Mouse (Mus musculus) embryonic facial prominence, embryonic 10.5 days (tissue): Measurements from ENCODE around the gene Tmem19. TPM values are rescaled to one million over a fixed set of nuclear protein-coding genes. Genes with fewer than 3 reads are reported as not detected.

ENCODE experiments used
- DNase-seq: peaks from one replicate; pipeline ENCODE4 v3.0.0-alpha.2; 2017; ENCODE audit warnings: low spot score
- H3K27ac ChIP-seq: fragments of 300-500 bp; sonication (generic); replicated peaks from 2 replicates; pipeline ENCODE4 v1.5.1; 2016; ENCODE audit warnings: mild to moderate bottlenecking
- H3K27me3 ChIP-seq: fragments of 300-500 bp; sonication (generic); replicated peaks from 2 replicates; pipeline ENCODE4 v1.6.1; 2016; ENCODE audit warnings: low read depth, mild to moderate bottlenecking; ENCODE audit not compliant: poor library complexity, severe bottlenecking
- H3K36me3 ChIP-seq: fragments of 300-500 bp; sonication (generic); replicated peaks from 2 replicates; pipeline ENCODE4 v1.6.1; 2016; ENCODE audit warnings: mild to moderate bottlenecking, moderate library complexity
- H3K4me1 ChIP-seq: fragments of 300-500 bp; sonication (generic); 2 replicates; pipeline ENCODE4 v1.6.1; 2016
- H3K4me3 ChIP-seq: fragments of 300-500 bp; sonication (generic); 2 replicates; pipeline ENCODE4 v1.5.1; 2016; ENCODE audit warnings: mild to moderate bottlenecking, moderate library complexity
- H3K9me3 ChIP-seq: fragments of 300-500 bp; sonication (generic); 2 replicates; pipeline ENCODE4 v1.6.1; 2016; ENCODE audit warnings: mild to moderate bottlenecking
- WGBS: fragments of 180-500 bp; shearing (Covaris S2); methylation state at CpG from one replicate; pipeline ENCODE4 v1.1.7; 2016; 5-methylcytosine and 5-hydroxymethylcytosine counted together
- polyA plus RNA-seq: library from polyadenylated mRNA; unstranded; fragments of >200 nt; fragmentation: Nextera tagmentation; extraction: Ambion mirVana; gene quantifications from 2 replicates; pipeline ENCODE4 v1.2.1, GENCODE M21; 2016

Tmem19 gene
- polyA plus RNA-seq, 1 experiment from 2014 or later, result 26.1 TPM

DNA sequence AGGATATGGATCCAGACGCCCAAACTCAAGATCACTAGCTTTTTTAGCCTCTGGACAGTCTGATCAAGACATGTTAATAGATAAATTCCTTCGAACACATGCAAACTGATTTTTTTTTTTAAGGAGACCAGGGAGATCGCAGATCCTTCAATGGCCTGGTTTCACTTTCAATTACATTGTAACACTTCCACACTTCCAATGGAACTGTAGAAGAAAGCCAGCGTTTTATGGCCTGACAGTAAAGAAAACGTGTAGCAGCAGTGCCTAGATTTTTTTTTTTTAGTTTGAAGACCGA, 48.1 kb downstream of the Tmem19 start:
- 45% methylated on average over 6 of the region's 6 CpGs for WGBS
- Histone ChIP-seq H3K4me3 (peak overlapping the region; percentile 92), H3K9me3 (no peaks in the 10 kb centered on the region), H3K27ac (no peak overlapping the region), H3K4me1 (peaks cover 33% of the 10 kb centered on the region), H3K36me3 (no peaks in the 10 kb centered on the region), H3K27me3 (no peaks in the 10 kb centered on the region)
- DNase-seq, result no peak

DNA sequence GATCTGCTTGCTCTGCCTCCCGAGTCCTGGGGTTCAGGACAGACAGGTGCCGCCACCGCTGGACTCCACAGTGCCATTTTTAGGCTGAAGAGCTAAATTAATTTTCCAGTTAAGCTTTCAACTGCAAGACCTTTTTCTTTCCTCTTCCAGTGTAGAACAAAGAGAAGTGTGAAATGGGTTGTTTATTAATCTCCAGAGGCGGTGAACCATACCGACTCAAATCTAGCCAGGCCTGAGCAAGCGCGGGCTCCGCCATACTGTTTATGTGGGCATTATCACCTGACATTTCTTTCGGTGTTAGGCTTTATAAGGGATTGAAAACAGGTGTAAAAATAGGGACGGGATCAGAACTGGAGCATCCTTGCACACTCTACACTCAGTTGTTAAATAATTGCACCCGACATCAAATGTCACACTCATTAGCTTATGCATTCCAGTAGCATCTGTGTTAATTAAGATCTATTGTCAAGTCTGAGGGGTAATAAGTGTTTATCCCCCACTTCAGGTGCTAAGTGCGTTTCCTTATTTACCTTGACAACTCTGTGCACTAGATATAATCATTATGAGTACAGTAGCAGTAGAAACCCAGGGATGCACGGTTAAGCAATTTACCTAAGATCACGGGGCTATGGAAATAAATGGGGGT, 48.5 kb downstream of the Tmem19 start:
- WGBS, result 84% methylated on average over 14 of the region's 14 CpGs
- H3K27ac ChIP-seq, result no peak overlapping the region
- H3K36me3 ChIP-seq, result no peaks in the 10 kb centered on the region
- H3K4me3 ChIP-seq, result peak overlapping the region; percentile 92
- H3K27me3 ChIP-seq, result no peaks in the 10 kb centered on the region
- H3K4me1 ChIP-seq, result peaks cover 33% of the 10 kb centered on the region
- H3K9me3 ChIP-seq, result no peaks in the 10 kb centered on the region
- DNase-seq, result no peak

DNA sequence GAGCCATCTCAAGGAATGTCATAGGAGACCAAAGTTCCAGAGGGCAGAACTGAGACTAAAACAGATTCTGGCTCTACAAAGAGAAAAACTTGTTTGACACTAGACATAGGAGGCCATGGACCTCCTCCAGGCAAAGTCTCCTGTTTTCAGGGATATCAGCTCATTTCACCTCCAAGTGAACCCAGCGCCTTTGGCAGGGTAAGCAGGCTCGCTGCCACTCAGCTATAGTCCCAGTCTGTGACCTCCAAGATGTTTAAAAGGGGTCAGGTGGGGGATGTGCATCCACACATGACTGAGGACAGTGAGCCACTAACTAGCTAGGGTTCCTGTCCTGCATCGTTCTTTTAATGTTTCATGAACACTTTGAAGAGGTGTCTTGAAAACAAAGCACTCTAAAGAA, 49.6 kb downstream of the Tmem19 start:
- Histone ChIP-seq H3K36me3 (no peaks in the 10 kb centered on the region), H3K27ac (no peak overlapping the region), H3K4me3 (no peak overlapping the region), H3K9me3 (no peaks in the 10 kb centered on the region), H3K4me1 (peaks cover 33% of the 10 kb centered on the region), H3K27me3 (no peaks in the 10 kb centered on the region)
- 53% methylated on average over 3 of the region's 3 CpGs for WGBS
- DNase-seq, result peak; percentile 21

DNA sequence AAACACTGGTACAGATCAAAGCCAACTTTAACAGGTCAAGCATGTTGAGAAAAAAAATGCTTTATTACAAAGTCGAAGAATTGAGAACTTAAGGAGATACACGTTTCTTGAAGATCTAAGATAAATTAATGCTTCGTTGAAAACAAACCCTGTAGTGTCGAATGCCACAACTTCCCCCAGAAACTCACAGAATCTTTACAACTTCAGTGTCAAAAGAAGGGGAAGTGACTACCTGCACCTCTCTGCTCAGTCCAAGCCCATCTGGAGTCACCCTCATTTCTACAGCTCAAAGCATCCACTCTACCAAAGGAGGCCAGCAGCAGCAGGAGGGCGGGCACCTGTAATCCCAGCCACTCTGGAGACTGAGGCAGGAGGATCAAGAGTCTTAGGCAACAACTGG, 50.1 kb downstream of the Tmem19 start:
- H3K4me3 ChIP-seq, result no peak overlapping the region
- H3K36me3 ChIP-seq, result no peaks in the 10 kb centered on the region
- H3K27me3 ChIP-seq, result no peaks in the 10 kb centered on the region
- no peak for DNase-seq
- peaks cover 33% of the 10 kb centered on the region for H3K4me1 ChIP-seq
- H3K9me3 ChIP-seq, result no peaks in the 10 kb centered on the region
- 86% methylated on average over 5 of the region's 5 CpGs for WGBS
- H3K27ac ChIP-seq, result no peak overlapping the region

GRCm38 (mm10) chr10:115311263-115311965, 50.9 kb downstream of the Tmem19 start:
- Histone ChIP-seq H3K4me3 (no peak overlapping the region), H3K27me3 (no peaks in the 10 kb centered on the region), H3K36me3 (no peaks in the 10 kb centered on the region), H3K27ac (no peak overlapping the region), H3K4me1 (peaks cover 31% of the 10 kb centered on the region), H3K9me3 (no peaks in the 10 kb centered on the region)
- no peak for DNase-seq
- WGBS, result 92% methylated on average over 14 of the region's 14 CpGs

DNA sequence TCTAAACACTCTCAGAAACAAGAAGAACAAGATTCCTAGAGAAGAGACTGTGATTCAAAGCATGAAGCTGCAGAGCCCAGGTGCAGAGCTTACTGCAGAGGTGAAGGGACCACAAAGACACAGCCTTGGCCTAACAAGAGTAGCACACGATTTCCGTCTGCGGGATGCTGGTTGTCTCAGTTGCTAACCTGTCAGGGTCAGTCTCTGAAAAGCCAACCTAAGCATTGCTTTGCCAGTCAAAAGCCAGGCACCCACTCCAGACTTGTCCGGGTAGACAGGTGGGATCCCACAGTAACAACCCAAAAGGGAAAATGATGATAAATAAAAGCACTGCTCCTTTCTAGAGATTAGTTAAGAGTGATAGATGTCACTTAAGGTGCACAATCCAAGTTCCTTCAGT, 53.1 kb downstream of the Tmem19 start:
- no peak overlapping the region for H3K27ac ChIP-seq
- no peaks in the 10 kb centered on the region for H3K9me3 ChIP-seq
- no peak overlapping the region for H3K4me3 ChIP-seq
- H3K4me1 ChIP-seq, result peaks cover 23% of the 10 kb centered on the region
- DNase-seq, result no peak
- H3K27me3 ChIP-seq, result no peaks in the 10 kb centered on the region
- WGBS, result 91% methylated on average over 4 of the region's 4 CpGs
- H3K36me3 ChIP-seq, result peaks cover 12% of the 10 kb centered on the region

- 93% methylated on average over 7 of the region's 7 CpGs for WGBS
- Histone ChIP-seq H3K27ac (no peak overlapping the region), H3K27me3 (no peaks in the 10 kb centered on the region), H3K36me3 (peaks cover 23% of the 10 kb centered on the region), H3K4me3 (no peak overlapping the region), H3K9me3 (no peaks in the 10 kb centered on the region), H3K4me1 (peaks cover 5% of the 10 kb centered on the region)
- no peak for DNase-seq
Observed at GRCm38 (mm10) chr10:115307331-115307875, 54.9 kb downstream of the Tmem19 start.

DNA sequence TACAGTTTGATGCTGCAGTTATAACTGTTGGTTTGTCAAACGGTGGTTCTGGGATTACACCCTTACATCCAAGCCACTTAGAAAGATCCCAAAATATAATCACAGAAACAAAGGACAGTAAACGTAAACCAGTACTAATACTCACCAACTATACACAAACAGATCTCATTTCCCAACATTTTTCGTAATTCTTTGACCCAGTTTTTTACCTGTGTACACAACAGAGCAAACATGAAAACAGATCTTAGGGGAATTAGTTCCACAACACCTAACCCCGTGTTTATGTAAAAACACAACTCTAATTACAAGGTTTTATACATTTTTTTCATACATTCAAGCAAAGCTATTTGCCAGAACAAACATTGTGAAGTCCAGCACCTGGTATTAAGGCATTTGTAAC, 63.6 kb downstream of the Tmem19 start:
- Histone ChIP-seq H3K4me1 (no peaks in the 10 kb centered on the region), H3K4me3 (no peak overlapping the region), H3K27ac (no peak overlapping the region), H3K27me3 (no peaks in the 10 kb centered on the region), H3K36me3 (peaks cover 72% of the 10 kb centered on the region), H3K9me3 (no peaks in the 10 kb centered on the region)
- no peak for DNase-seq
- 91% methylated on average over 4 of the region's 4 CpGs for WGBS

- H3K27ac ChIP-seq, result no peak overlapping the region
- H3K4me1 ChIP-seq, result no peaks in the 10 kb centered on the region
- H3K9me3 ChIP-seq, result no peaks in the 10 kb centered on the region
- H3K27me3 ChIP-seq, result no peaks in the 10 kb centered on the region
- DNase-seq, result no peak
- WGBS, result 93% methylated on average over 5 of the region's 5 CpGs
- H3K36me3 ChIP-seq, result peaks cover 76% of the 10 kb centered on the region
- H3K4me3 ChIP-seq, result no peak overlapping the region
Observed at GRCm38 (mm10) chr10:115297582-115297981, 64.7 kb downstream of the Tmem19 start.

DNA sequence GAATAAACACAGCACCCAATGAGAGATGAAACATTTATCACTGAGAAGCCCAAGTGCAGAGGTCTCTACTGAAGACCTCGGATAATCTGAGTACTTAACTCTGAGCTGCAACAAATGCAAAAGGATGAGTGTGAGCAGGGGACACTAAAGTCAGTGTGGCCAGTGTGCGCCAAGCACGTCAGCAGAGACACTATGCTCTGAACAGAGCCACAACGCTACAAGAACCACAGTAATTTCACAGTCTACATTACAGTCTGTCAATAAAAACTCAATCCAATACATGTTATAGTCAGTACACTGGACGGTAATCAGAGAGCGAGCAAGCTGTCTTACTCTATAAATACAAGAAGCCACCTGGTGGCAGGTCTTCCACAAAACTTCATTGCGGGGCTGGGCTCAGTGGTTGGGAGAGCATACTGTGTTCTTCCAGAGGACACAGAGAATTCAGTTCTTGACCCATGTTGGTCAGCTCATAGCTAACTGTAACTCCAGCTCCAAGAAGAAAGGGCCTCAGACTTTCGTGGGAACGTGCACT, 65.8 kb downstream of the Tmem19 start:
- no peak overlapping the region for H3K27ac ChIP-seq
- H3K4me3 ChIP-seq, result no peak overlapping the region
- WGBS, result 85% methylated on average over 9 of the region's 9 CpGs
- H3K36me3 ChIP-seq, result peaks cover 82% of the 10 kb centered on the region
- H3K9me3 ChIP-seq, result no peaks in the 10 kb centered on the region
- H3K27me3 ChIP-seq, result no peaks in the 10 kb centered on the region
- DNase-seq, result no peak
- H3K4me1 ChIP-seq, result no peaks in the 10 kb centered on the region

- DNase-seq, result no peak
- 94% methylated on average over 3 of the region's 3 CpGs for WGBS
Observed at GRCm38 (mm10) chr10:115295162-115295561, 67.1 kb downstream of the Tmem19 start.

GRCm38 (mm10) chr10:115294715-115295114, 67.6 kb downstream of the Tmem19 start:
- Histone ChIP-seq H3K27ac (no peak overlapping the region), H3K4me1 (no peaks in the 10 kb centered on the region), H3K9me3 (no peaks in the 10 kb centered on the region), H3K36me3 (peaks cover 78% of the 10 kb centered on the region), H3K4me3 (no peak overlapping the region), H3K27me3 (no peaks in the 10 kb centered on the region)
- DNase-seq, result no peak
- WGBS, result 95% methylated on average over 7 of the region's 7 CpGs

More at GRCm38 (mm10) chr10:115295162-115295561, 67.1 kb downstream of the Tmem19 start:
- peaks cover 78% of the 10 kb centered on the region for H3K36me3 ChIP-seq
- H3K4me3 ChIP-seq, result no peak overlapping the region
- no peaks in the 10 kb centered on the region for H3K27me3 ChIP-seq
- no peak overlapping the region for H3K27ac ChIP-seq
- no peaks in the 10 kb centered on the region for H3K9me3 ChIP-seq
- no peaks in the 10 kb centered on the region for H3K4me1 ChIP-seq

DNA sequence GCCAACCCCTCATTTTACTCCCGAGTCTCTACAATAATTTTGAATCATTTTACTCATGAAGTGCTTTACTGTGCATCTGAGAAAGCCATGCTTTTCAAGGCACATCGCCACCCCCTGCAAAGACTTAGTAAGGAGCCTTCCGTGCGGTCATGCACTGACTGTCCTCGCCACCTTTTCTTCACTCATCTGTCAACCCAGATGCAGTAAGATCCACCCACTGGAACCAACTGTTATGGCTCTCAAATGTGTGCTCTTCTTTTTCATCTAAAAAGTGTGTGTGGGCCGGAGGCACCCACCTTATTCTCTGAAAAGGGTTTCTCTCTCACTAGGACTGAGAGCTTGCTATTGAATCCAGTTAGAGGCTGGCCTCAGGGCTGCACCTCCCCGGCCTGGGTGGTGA, 68.4 kb downstream of the Tmem19 start:
- no peak overlapping the region for H3K4me3 ChIP-seq
- H3K9me3 ChIP-seq, result no peaks in the 10 kb centered on the region
- H3K27me3 ChIP-seq, result no peaks in the 10 kb centered on the region
- no peaks in the 10 kb centered on the region for H3K4me1 ChIP-seq
- 91% methylated on average over 7 of the region's 7 CpGs for WGBS
- DNase-seq, result no peak
- peaks cover 75% of the 10 kb centered on the region for H3K36me3 ChIP-seq
- H3K27ac ChIP-seq, result no peak overlapping the region
